Mouse (Mus musculus) ES-E14 (cell line): ENCODE measurements around the gene Pgpep1l. TPM values are rescaled to one million over a fixed set of nuclear protein-coding genes. Genes with fewer than 3 reads are reported as not detected.

Experiments used
- DNase-seq: peaks from one replicate; pipeline ENCODE4 v3.0.0-alpha.2; 2013; ENCODE audit warnings: low read depth, low spot score
- H3K27ac ChIP-seq: 2 replicates; pipeline ENCODE4 v1.5.1; 2012; ENCODE audit warnings: low read depth, mild to moderate bottlenecking, low read length, moderate library complexity, mixed read lengths; ENCODE audit not compliant: poor library complexity, insufficient read depth, severe bottlenecking
- H3K36me3 ChIP-seq: 2 replicates; pipeline ENCODE4 v1.6.1; 2012; ENCODE audit warnings: mild to moderate bottlenecking, low read length, moderate library complexity, mixed read lengths; ENCODE audit not compliant: control insufficient read depth, poor library complexity, insufficient read depth, severe bottlenecking
- H3K4me1 ChIP-seq, 2 experiments: fragments of 150-350 bp in 1 of 2; sonication (generic) in 1 of 2; 2 replicates each; pipeline ENCODE4 v1.6.1; 2012; ENCODE audit warnings: low read length in 2 of 2, mild to moderate bottlenecking in 1 of 2, mixed read lengths in 1 of 2; ENCODE audit not compliant: control insufficient read depth in 2 of 2, insufficient read depth in 2 of 2, poor library complexity in 1 of 2
- H3K4me3 ChIP-seq, 2 experiments: fragments of 150-350 bp in 1 of 2; sonication (generic) in 1 of 2; 2 replicates each; pipeline ENCODE4 v1.5.1; 2012; ENCODE audit warnings: low read length in 2 of 2, low read depth in 1 of 2, mild to moderate bottlenecking in 1 of 2, mixed read lengths in 1 of 2; ENCODE audit not compliant: insufficient read depth in 1 of 2, poor library complexity in 1 of 2, severe bottlenecking in 1 of 2
- H3K9ac ChIP-seq: 2 replicates; pipeline ENCODE4 v1.6.1; 2012; ENCODE audit warnings: low read depth, mild to moderate bottlenecking, low read length, mixed read lengths; ENCODE audit not compliant: poor library complexity, insufficient read depth, severe bottlenecking
- H3K9me3 ChIP-seq: fragments of 150-350 bp; sonication (generic); 2 replicates; pipeline ENCODE4 v1.6.1; 2012; ENCODE audit warnings: low read depth, mild to moderate bottlenecking, low read length; ENCODE audit not compliant: control insufficient read depth, insufficient read depth
- CHD2 ChIP-seq: IDR thresholded peaks from 2 replicates; pipeline ENCODE4 v1.6.1; 2014; ENCODE audit warnings: mild to moderate bottlenecking, low read depth, low read length, inconsistent platforms
- HCFC1 ChIP-seq: IDR thresholded peaks from 2 replicates; pipeline ENCODE4 v1.6.1; 2012; ENCODE audit warnings: low read length, inconsistent platforms, borderline replicate concordance; ENCODE audit not compliant: insufficient read depth
- MAFK ChIP-seq: IDR thresholded peaks from 2 replicates; pipeline ENCODE4 v1.6.1; 2014; ENCODE audit warnings: mild to moderate bottlenecking, low read depth, low read length, inconsistent platforms; ENCODE audit not compliant: insufficient read depth
- ZC3H11A ChIP-seq: IDR thresholded peaks from 2 replicates; pipeline ENCODE4 v1.6.1; 2012; ENCODE audit warnings: low read depth, mild to moderate bottlenecking, inconsistent platforms, low read length, borderline replicate concordance
- ZNF384 ChIP-seq: IDR thresholded peaks from 2 replicates; pipeline ENCODE4 v1.6.1; 2012; ENCODE audit warnings: low read depth, low read length, inconsistent platforms
- in situ Hi-C, 2 experiments: fragments of 600-800 bp; cut with MboI; formaldehyde crosslinking; loops; one replicate each; pipeline ENCODE4 v1.15.1; 2025; ENCODE audit warnings: low sequenced_read_pairs in 2 of 2, inconsistent platforms in 1 of 2; ENCODE audit not compliant: unreplicated experiment in 2 of 2
- total RNA-seq: library from RNA; depleted of rRNA; stranded (reverse); fragments of 300-350 nt; gene quantifications from 2 replicates; pipeline ENCODE4 v1.2.3, GENCODE M21; 2012

Gene Pgpep1l
- total RNA-seq, 1 experiment: 0.45 TPM

GRCm38 (mm10) chr7:68263346-68264027 lies 546 bp downstream of the Pgpep1l start:
- Histone ChIP-seq H3K27ac (no peak overlapping the region), H3K9me3 (no peaks in the 10 kb centered on the region), H3K4me3 (peak overlapping the region; percentile 22 to 64), H3K4me1 (peaks cover 10 to 17% of the 10 kb centered on the region in 2 experiments; a peak in 3 of 4 replicates), H3K9ac (peak overlapping the region; percentile 12; the same call in 1 of the 2 replicates), H3K36me3 (peaks cover 2% of the 10 kb centered on the region; the same call in 1 of the 2 replicates)
- DNase-seq: no peak
- no peak for TF ChIP-seq MAFK
- no peak for TF ChIP-seq ZC3H11A
- no peak for TF ChIP-seq ZNF384
- no peak for TF ChIP-seq CHD2
- TF ChIP-seq HCFC1: no peak
- in situ Hi-C loops: no loop called here

- Histone ChIP-seq H3K27ac (no peak overlapping the region), H3K4me3 (no peak overlapping the region), H3K36me3 (peaks cover 2% of the 10 kb centered on the region; the same call in 1 of the 2 replicates), H3K9ac (no peak overlapping the region), H3K4me1 (peaks cover 10 to 21% of the 10 kb centered on the region in 2 experiments; a peak in 3 of 4 replicates), H3K9me3 (no peaks in the 10 kb centered on the region)
- in situ Hi-C loops: no loop called here
- no peak for TF ChIP-seq ZC3H11A
- TF ChIP-seq ZNF384: no peak
- TF ChIP-seq CHD2: no peak
- no peak for TF ChIP-seq MAFK
- TF ChIP-seq HCFC1: no peak
- DNase-seq: no peak
Measured at GRCm38 (mm10) chr7:68262612-68263200, 1.3 kb downstream of the Pgpep1l start.

- DNase-seq: peak; percentile 70
- H3K9ac ChIP-seq: no peak overlapping the region
Measured at GRCm38 (mm10) chr7:68259523-68260081, 4.4 kb downstream of the Pgpep1l start.

GRCm38 (mm10) chr7:68258326-68259150 lies 5.5 kb downstream of the Pgpep1l start:
- peaks cover 2% of the 10 kb centered on the region; the same call in 1 of the 2 replicates for H3K36me3 ChIP-seq
- H3K4me1 ChIP-seq: peaks cover 8 to 18% of the 10 kb centered on the region in 2 experiments; a peak in 3 of 4 replicates
- in situ Hi-C loops: no loop called here
- no peaks in the 10 kb centered on the region for H3K9me3 ChIP-seq
- H3K9ac ChIP-seq: peak overlapping the region; percentile 24; the same call in 1 of the 2 replicates
- no peak for TF ChIP-seq CHD2
- TF ChIP-seq ZC3H11A: no peak
- no peak for TF ChIP-seq ZNF384
- TF ChIP-seq HCFC1: no peak
- TF ChIP-seq MAFK: no peak
- no peak overlapping the region for H3K4me3 ChIP-seq
- peak overlapping the region; percentile 65 for H3K27ac ChIP-seq
- DNase-seq: no peak

More at GRCm38 (mm10) chr7:68259523-68260081, 4.4 kb downstream of the Pgpep1l start:
- TF ChIP-seq CHD2 (peak; percentile 71), ZC3H11A (no peak), ZNF384 (no peak), HCFC1 (no peak)
- H3K4me1 ChIP-seq: peaks cover 8 to 18% of the 10 kb centered on the region in 2 experiments; a peak in 3 of 4 replicates
- 0 out of 2 replicates have a peak overlapping the region, but pooled peaks have one; percentile 53 for H3K27ac ChIP-seq
- H3K9me3 ChIP-seq: no peaks in the 10 kb centered on the region
- in situ Hi-C loops: no loop called here
- peaks cover 2% of the 10 kb centered on the region; the same call in 1 of the 2 replicates for H3K36me3 ChIP-seq
- no peak overlapping the region for H3K4me3 ChIP-seq
